8 mouse cellular contexts compared by ENCODE assay signal in the genomic region with DNA sequence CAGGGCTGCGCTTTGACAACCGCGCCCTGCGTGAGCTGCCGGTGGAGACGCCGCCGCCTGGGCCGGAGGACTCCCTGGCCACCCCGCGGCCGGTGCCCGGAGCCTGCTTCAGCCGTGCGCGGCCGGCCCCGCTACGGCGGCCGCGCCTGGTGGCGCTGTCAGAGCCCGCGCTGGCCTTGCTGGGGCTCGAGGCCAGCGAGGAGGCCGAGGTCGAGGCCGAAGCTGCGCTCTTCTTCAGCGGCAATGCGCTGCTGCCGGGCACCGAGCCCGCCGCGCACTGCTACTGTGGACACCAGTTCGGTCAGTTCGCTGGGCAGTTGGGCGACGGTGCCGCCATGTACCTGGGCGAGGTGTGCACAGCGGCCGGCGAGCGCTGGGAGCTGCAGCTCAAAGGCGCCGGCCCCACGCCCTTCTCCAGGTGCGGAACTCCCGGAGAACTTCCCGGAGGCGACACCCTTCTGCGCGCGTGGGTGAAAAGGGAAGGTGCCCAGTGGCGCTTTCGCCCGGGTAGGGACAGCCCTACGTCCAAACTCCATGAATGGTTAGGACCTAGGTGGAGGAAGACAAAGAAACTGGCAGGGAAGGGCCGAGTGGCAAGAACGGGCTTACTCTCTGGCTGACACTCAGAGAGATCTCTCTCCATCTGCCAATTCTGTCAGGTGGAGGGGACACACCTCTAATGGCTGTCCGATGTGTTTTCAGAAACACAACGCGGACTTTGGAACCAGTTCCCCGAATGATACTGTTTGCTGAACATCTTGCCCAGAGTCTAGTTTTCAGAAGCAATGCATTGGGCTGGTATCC. TPM values are rescaled to one million over a fixed set of nuclear protein-coding genes. Genes with fewer than 3 reads are reported as not detected.
DNase-seq lines count a peak whose midpoint lies in the region; ATAC-seq and TF ChIP-seq lines count a peak whose summit lies in the region.

No protein-coding gene starts in this region.

- no peak for TF ChIP-seq RAD21 in MEL (IDR thresholded peaks at IDR 0.05; ENCODE audit: low read depth, low read length)

- H3K36me3 ChIP-seq in heart, embryonic 15.5 days: peaks cover 43% of the 10 kb centered on the region
- H3K36me3 ChIP-seq in MEL (ENCODE audit: control insufficient read depth in 1 of 2, insufficient read depth in 2 of 2, low read length in 2 of 2): peaks cover 0 to 5% of the 10 kb centered on the region in 2 experiments; a peak in 1 of 4 replicates
- H3K36me3 ChIP-seq in testis, adult 2 months (ENCODE audit: control insufficient read depth, insufficient read depth, low read length): no peaks in the 10 kb centered on the region; the same call in 1 of the 2 replicates

- intact Hi-C loops in heart, postnatal 14 days (cut with DNase I): no loop called here

- no peaks in the 10 kb centered on the region for H3K9me3 ChIP-seq in heart, embryonic 15.5 days (replicated peaks)
- H3K9me3 ChIP-seq in MEL (replicated peaks; ENCODE audit: insufficient read depth, low read length): no peaks in the 10 kb centered on the region

- H3K4me1 ChIP-seq in heart, embryonic 15.5 days (replicated peaks): peaks cover 19% of the 10 kb centered on the region
- H3K4me1 ChIP-seq in MEL (ENCODE audit: control insufficient read depth in 1 of 2, insufficient read depth in 2 of 2, low read length in 2 of 2): peaks cover 2% of the 10 kb centered on the region in 2 experiments; a peak in 2 of 4 replicates
- H3K4me1 ChIP-seq in testis, adult 2 months (ENCODE audit: control insufficient read depth, insufficient read depth, low read length): peaks cover 7% of the 10 kb centered on the region

- 3% methylated on average over 67 of the region's 68 CpGs for WGBS in heart, embryonic 15.5 days

- DNase-seq in heart, postnatal 14 days: no peak
- peak; percentile 58 for DNase-seq in MEL (ENCODE audit: low read depth, low spot score)
- DNase-seq in kidney, adult 9 months: peak; percentile 63
- DNase-seq in lung, postnatal 14 days: peak; percentile 29
- DNase-seq in layer of hippocampus, postnatal 14 days (ENCODE audit: low spot score in 2 of 2): no peak

- peaks cover 3% of the 10 kb centered on the region; the same call in 1 of the 2 replicates for H3K79me2 ChIP-seq in MEL (ENCODE audit: control insufficient read depth, insufficient read depth, low read length, poor library complexity)

- no peak; a peak in 1 of 4 replicates for TF ChIP-seq POLR2A in MEL (IDR thresholded peaks at IDR 0.05; ENCODE audit: control insufficient read depth in 1 of 2, insufficient read depth in 1 of 2, low read depth in 1 of 2, low read length in 2 of 2, poor library complexity in 1 of 2)
- no peak for TF ChIP-seq POLR2A in testis, adult 2 months (IDR thresholded peaks at IDR 0.05; ENCODE audit: control insufficient read depth, low read depth, low read length)

- peak; percentile 63 for ATAC-seq in heart, embryonic 15.5 days (replicated peaks; ENCODE audit: insufficient number of reproducible peaks, insufficient read depth, low FRiP score, low read depth)
- ATAC-seq in erythroid progenitor cell, adult 5-6 weeks (replicated peaks; ENCODE audit: low FRiP score, poor library complexity, severe bottlenecking): peak; percentile 51

- peak overlapping the region; percentile 83 for H3K27ac ChIP-seq in heart, embryonic 15.5 days
- peak overlapping the region; percentile 45; the same call in 1 of the 2 replicates for H3K27ac ChIP-seq in MEL (ENCODE audit: control insufficient read depth, low read depth, low read length)
- H3K27ac ChIP-seq in testis, adult 2 months (ENCODE audit: control insufficient read depth, insufficient read depth, low read depth, low read length): peak overlapping the region; percentile 52

- H3K4me2 ChIP-seq in heart, embryonic 15.5 days: peak overlapping the region; percentile 95

- peak overlapping the region; percentile 98 for H3K4me3 ChIP-seq in heart, embryonic 15.5 days
- H3K4me3 ChIP-seq in MEL (ENCODE audit: control insufficient read depth in 1 of 2, insufficient read depth in 1 of 2, low read depth in 2 of 2, low read length in 2 of 2): peak overlapping the region; percentile 84 to 86
- H3K4me3 ChIP-seq in testis, adult 2 months (ENCODE audit: control insufficient read depth, low read depth, low read length): peak overlapping the region; percentile 83

- TF ChIP-seq EP300 in MEL (IDR thresholded peaks at IDR 0.05; ENCODE audit: low read depth in 1 of 2, low read length in 2 of 2): no peak

- peak overlapping the region; percentile 94 for H3K9ac ChIP-seq in heart, embryonic 15.5 days
- H3K9ac ChIP-seq in MEL (ENCODE audit: control insufficient read depth, low read depth, low read length, poor library complexity, severe bottlenecking): peak overlapping the region; percentile 95

- no peak for TF ChIP-seq CTCF in MEL (IDR thresholded peaks at IDR 0.05 in 2 of 3, conservative IDR thresholded peaks at IDR 0.05 in 1 of 3; ENCODE audit: control insufficient read depth in 1 of 3, insufficient read depth in 1 of 3, low read depth in 2 of 3, low read length in 3 of 3, poor library complexity in 1 of 3, severe bottlenecking in 1 of 3)
- TF ChIP-seq CTCF in testis, adult 2 months (IDR thresholded peaks at IDR 0.05; ENCODE audit: control insufficient read depth, insufficient read depth, insufficient replicate concordance, low read depth, low read length): no peak

- no peaks in the 10 kb centered on the region for H3K27me3 ChIP-seq in heart, embryonic 15.5 days
- no peaks in the 10 kb centered on the region for H3K27me3 ChIP-seq in MEL (ENCODE audit: control insufficient read depth in 1 of 2, insufficient read depth in 2 of 2, low read length in 2 of 2)
- H3K27me3 ChIP-seq in testis, adult 2 months (ENCODE audit: control insufficient read depth, insufficient read depth, low read length): no peaks in the 10 kb centered on the region

TF ChIP-seq in MEL, 35 proteins besides CTCF, POLR2A, EP300 and RAD21 (continues in another document):
- TF ChIP-seq ELF1 (IDR thresholded peaks at IDR 0.05; ENCODE audit: low read depth, low read length) (no peak), GATA1 (IDR thresholded peaks at IDR 0.05; ENCODE audit: low read depth, low read length) (no peak), ZC3H11A (IDR thresholded peaks at IDR 0.05; ENCODE audit: low read depth, low read length) (no peak)

RNA-seq across cellular contexts. Expression of a gene that starts 0.6 kb away (rescaled TPM):
- 10.1 and 14.1 TPM in 2 replicates for polyA plus RNA-seq in heart, embryonic 15.5 days (2015; fragmentation: Nextera tagmentation; extraction: Ambion mirVana)
- total RNA-seq in heart, postnatal 14 days (2021): 10 to 100 TPM; 13.6 to 13.8 TPM
- 13.6 and 17.3 TPM in 2 replicates for total RNA-seq in MEL (2012; rRNA removed)
- 10 to 100 TPM in 1 of 2 experiments, not detected in 1; 16.6 TPM for polyA plus RNA-seq in MEL (2012; ENCODE audit: insufficient read depth in 1 of 2, insufficient read length in 2 of 2, low read depth in 1 of 2, low replicate concordance in 2 of 2, missing spikeins in 1 of 2)
- total RNA-seq in erythroid progenitor cell, adult 5-6 weeks (2015; ENCODE audit: low replicate concordance): 6.1 and 9.6 TPM in 2 replicates
- 12.5 and 15.3 TPM in 2 replicates for total RNA-seq in erythroid progenitor cell, adult 5-6 weeks (2017; ENCODE audit: low replicate concordance)
- 10.5 and 10.7 TPM in 2 replicates for polyA plus RNA-seq in testis, adult 2 months (2012; rRNA removed)
- 10 to 100 TPM; 20.8 to 20.9 TPM for total RNA-seq in layer of hippocampus, postnatal 14 days (2021)

RNA-seq across cellular contexts. Expression of a gene that starts 14.5 kb away (rescaled TPM):
- 40.8 and 56.4 TPM in 2 replicates for polyA plus RNA-seq in heart, embryonic 15.5 days (2015; fragmentation: Nextera tagmentation; extraction: Ambion mirVana)
- total RNA-seq in heart, postnatal 14 days (2021): 10 to 100 TPM; 36.7 to 43.7 TPM
- 43.1 and 45.9 TPM in 2 replicates for total RNA-seq in MEL (2012; rRNA removed)
- polyA plus RNA-seq in MEL (2012; ENCODE audit: insufficient read depth in 1 of 2, insufficient read length in 2 of 2, low read depth in 1 of 2, low replicate concordance in 2 of 2, missing spikeins in 1 of 2): 10 to 100 TPM in 1 of 2 experiments, not detected in 1; 81.4 TPM
- total RNA-seq in erythroid progenitor cell, adult 5-6 weeks (2015; ENCODE audit: low replicate concordance): 5.4 and 12.6 TPM in 2 replicates
- 10.4 and 11.9 TPM in 2 replicates for total RNA-seq in erythroid progenitor cell, adult 5-6 weeks (2017; ENCODE audit: low replicate concordance)
- polyA plus RNA-seq in testis, adult 2 months (2012; rRNA removed): 17.3 and 19.7 TPM in 2 replicates
- 10 to 100 TPM; 20.7 to 21.3 TPM for total RNA-seq in layer of hippocampus, postnatal 14 days (2021)

RNA-seq across cellular contexts. Expression of a gene that starts 29.9 kb away (rescaled TPM):
- 1.5 and 1.7 TPM in 2 replicates for polyA plus RNA-seq in heart, embryonic 15.5 days (2015; fragmentation: Nextera tagmentation; extraction: Ambion mirVana)
- total RNA-seq in heart, postnatal 14 days (2021): 1 to 10 TPM in 1 of 2 experiments, under 1 TPM in 1; 0.76 to 1.9 TPM
- total RNA-seq in MEL (2012; rRNA removed): not detected in 2 replicates
- polyA plus RNA-seq in MEL (2012; ENCODE audit: insufficient read depth in 1 of 2, insufficient read length in 2 of 2, low read depth in 1 of 2, low replicate concordance in 2 of 2, missing spikeins in 1 of 2): not detected
- not detected in 2 replicates for total RNA-seq in erythroid progenitor cell, adult 5-6 weeks (2015; ENCODE audit: low replicate concordance)
- not detected in 2 replicates for total RNA-seq in erythroid progenitor cell, adult 5-6 weeks (2017; ENCODE audit: low replicate concordance)
- polyA plus RNA-seq in testis, adult 2 months (2012; rRNA removed): 2.6 and 3.6 TPM in 2 replicates
- 100 to 1,000 TPM; 131 to 143 TPM for total RNA-seq in layer of hippocampus, postnatal 14 days (2021)

RNA-seq across cellular contexts. Expression of a gene that starts 33.5 kb away (rescaled TPM):
- 7.9 and 10.6 TPM in 2 replicates for polyA plus RNA-seq in heart, embryonic 15.5 days (2015; fragmentation: Nextera tagmentation; extraction: Ambion mirVana)
- 10 to 100 TPM; 12.0 to 12.7 TPM for total RNA-seq in heart, postnatal 14 days (2021)
- 14.4 and 17.5 TPM in 2 replicates for total RNA-seq in MEL (2012; rRNA removed)
- polyA plus RNA-seq in MEL (2012; ENCODE audit: insufficient read depth in 1 of 2, insufficient read length in 2 of 2, low read depth in 1 of 2, low replicate concordance in 2 of 2, missing spikeins in 1 of 2): 10 to 100 TPM in 1 of 2 experiments, not detected in 1; 25.3 TPM
- 26.4 and 41.4 TPM in 2 replicates for total RNA-seq in erythroid progenitor cell, adult 5-6 weeks (2015; ENCODE audit: low replicate concordance)
- 28.1 and 28.3 TPM in 2 replicates for total RNA-seq in erythroid progenitor cell, adult 5-6 weeks (2017; ENCODE audit: low replicate concordance)
- polyA plus RNA-seq in testis, adult 2 months (2012; rRNA removed): 9.9 and 10.5 TPM in 2 replicates
- 10 to 100 TPM; 28.1 to 28.9 TPM for total RNA-seq in layer of hippocampus, postnatal 14 days (2021)

RNA-seq across cellular contexts. Expression of a gene that starts 39.0 kb away (rescaled TPM):
- polyA plus RNA-seq in heart, embryonic 15.5 days (2015; fragmentation: Nextera tagmentation; extraction: Ambion mirVana): 14.8 and 18.2 TPM in 2 replicates
- 1 to 10 TPM; 7.2 to 8.4 TPM for total RNA-seq in heart, postnatal 14 days (2021)
- total RNA-seq in MEL (2012; rRNA removed): 17.9 and 23.3 TPM in 2 replicates
- 10 to 100 TPM in 1 of 2 experiments, not detected in 1; 26.6 TPM for polyA plus RNA-seq in MEL (2012; ENCODE audit: insufficient read depth in 1 of 2, insufficient read length in 2 of 2, low read depth in 1 of 2, low replicate concordance in 2 of 2, missing spikeins in 1 of 2)
- 4.3 TPM in 1 of 2 replicates, not detected in the other for total RNA-seq in erythroid progenitor cell, adult 5-6 weeks (2015; ENCODE audit: low replicate concordance)
- 1.3 TPM in 1 of 2 replicates, not detected in the other for total RNA-seq in erythroid progenitor cell, adult 5-6 weeks (2017; ENCODE audit: low replicate concordance)
- 4.0 and 4.5 TPM in 2 replicates for polyA plus RNA-seq in testis, adult 2 months (2012; rRNA removed)
- 10 to 100 TPM; 14.6 to 14.9 TPM for total RNA-seq in layer of hippocampus, postnatal 14 days (2021)

Comparison
In these comparisons a context has a peak if more than half of its experiments do, and no peak if none do; other contexts are left out.
1. DNase-seq: peak in MEL (single experiment), kidney, adult 9 months (single experiment) and lung, postnatal 14 days (single experiment); none in heart, postnatal 14 days (0 of 2) and layer of hippocampus, postnatal 14 days (0 of 2).
2. RNA of a gene that starts 29.9 kb away (total RNA-seq): 131 to 143 TPM in layer of hippocampus, postnatal 14 days; 0.76 to 1.9 TPM in heart, postnatal 14 days, not detected in MEL and not detected in erythroid progenitor cell, adult 5-6 weeks; every median in the first group is over 10 times any median in the second.
3. Peak in every context shown above with its lines, with median percentiles within 50 percentile points of each other: H3K27ac ChIP-seq and H3K4me3 ChIP-seq.